Mouse (Mus musculus) ES-Bruce4 (cell line): ENCODE data around the gene Noc3l. TPM values are rescaled to one million over a fixed set of nuclear protein-coding genes. Genes with fewer than 3 reads are reported as not detected.

ENCODE experiments used
- H3K27ac ChIP-seq: 2 replicates; pipeline ENCODE4 v1.5.1; 2012; ENCODE audit warnings: low read length, inconsistent platforms; ENCODE audit not compliant: insufficient read depth
- H3K27me3 ChIP-seq: 2 replicates; pipeline ENCODE4 v1.6.1; 2012; ENCODE audit warnings: mild to moderate bottlenecking, low read length, inconsistent platforms; ENCODE audit not compliant: control insufficient read depth, poor library complexity, insufficient read depth, severe bottlenecking
- H3K36me3 ChIP-seq: 2 replicates; pipeline ENCODE4 v1.6.1; 2012; ENCODE audit warnings: inconsistent platforms, mild to moderate bottlenecking, low read length, moderate library complexity; ENCODE audit not compliant: control insufficient read depth, poor library complexity, insufficient read depth, severe bottlenecking
- H3K4me1 ChIP-seq: one replicate; pipeline ENCODE4 v1.8.1; 2011; ENCODE audit warnings: low read length; ENCODE audit not compliant: control insufficient read depth, insufficient read depth
- H3K4me3 ChIP-seq: 2 replicates; pipeline ENCODE4 v1.5.1; 2011; ENCODE audit warnings: low read depth, mild to moderate bottlenecking, low read length
- H3K9ac ChIP-seq: 2 replicates; pipeline ENCODE4 v1.6.1; 2012; ENCODE audit warnings: low read depth, mild to moderate bottlenecking, inconsistent platforms; ENCODE audit not compliant: poor library complexity, severe bottlenecking
- H3K9me3 ChIP-seq: replicated peaks from 2 replicates; pipeline ENCODE4 v1.6.1; 2012; ENCODE audit warnings: mild to moderate bottlenecking, low read length, inconsistent platforms; ENCODE audit not compliant: control insufficient read depth, poor library complexity, insufficient read depth, severe bottlenecking
- CTCF ChIP-seq: IDR thresholded peaks from one replicate; pipeline ENCODE4 v1.8.1; 2011; ENCODE audit warnings: low read depth, low read length
- EP300 ChIP-seq: IDR thresholded peaks from 2 replicates; pipeline ENCODE4 v1.6.1; 2011; ENCODE audit warnings: low read depth, low read length; ENCODE audit not compliant: insufficient read depth
- POLR2A ChIP-seq: IDR thresholded peaks from one replicate; pipeline ENCODE4 v1.8.1; 2011; ENCODE audit warnings: low read length; ENCODE audit not compliant: insufficient read depth
- polyA plus RNA-seq: library from polyadenylated mRNA; stranded (reverse); fragments of >200 nt; gene quantifications from 2 replicates; pipeline ENCODE4 v1.2.4, GENCODE M21; 2011; ENCODE audit warnings: low read depth; ENCODE audit not compliant: missing spikeins, insufficient read depth, insufficient read length

The Noc3l gene
- polyA plus RNA-seq, 1 experiment: 34.7 TPM

DNA sequence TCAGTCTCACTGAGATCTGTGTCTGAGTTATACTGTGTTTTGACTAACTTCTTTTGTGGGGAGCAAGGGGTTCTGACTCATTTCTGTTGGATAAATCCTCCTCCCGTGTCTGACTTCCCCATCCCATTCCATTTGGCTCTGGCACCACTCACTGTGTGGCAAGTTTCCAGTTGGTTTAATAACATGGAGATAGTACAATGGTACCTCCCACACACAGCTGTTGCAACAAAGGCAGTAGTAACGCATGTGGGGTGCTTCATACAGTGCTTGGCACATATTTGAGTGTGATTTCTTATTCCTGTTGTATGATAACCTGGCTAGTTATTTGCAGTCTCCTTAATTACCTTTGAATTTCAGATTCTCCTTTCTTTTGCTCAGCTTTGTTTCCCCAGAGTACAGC is 40.2 kb downstream of the Noc3l start:
- Histone ChIP-seq H3K4me3 (no peak overlapping the region), H3K27ac (no peak overlapping the region), H3K9ac (no peak overlapping the region), H3K4me1 (no peaks in the 10 kb centered on the region), H3K36me3 (no peaks in the 10 kb centered on the region), H3K9me3 (no peaks in the 10 kb centered on the region), H3K27me3 (no peaks in the 10 kb centered on the region; the same call in 1 of the 2 replicates)
- TF ChIP-seq EP300: no peak

DNA sequence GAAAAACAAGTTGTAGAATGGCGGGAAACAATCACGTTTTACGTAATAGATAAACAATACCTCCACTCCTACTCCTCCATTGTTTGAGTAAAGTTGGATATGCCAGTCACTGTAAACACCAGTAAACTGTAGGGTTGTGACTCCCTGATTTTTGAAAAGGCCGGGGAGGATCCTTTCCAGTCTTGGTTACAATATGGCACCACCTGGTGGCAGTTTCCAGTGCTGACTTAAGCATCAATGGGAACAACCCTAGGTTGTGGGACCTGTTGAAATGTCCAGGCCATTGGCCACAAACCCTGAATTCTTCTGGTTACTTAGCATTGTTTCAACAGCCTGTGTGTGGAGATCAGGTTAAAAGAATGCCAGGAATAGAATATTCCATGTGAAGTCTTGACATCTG is 43.5 kb downstream of the Noc3l start:
- H3K4me3 ChIP-seq: no peak overlapping the region
- H3K9ac ChIP-seq: no peak overlapping the region
- no peaks in the 10 kb centered on the region for H3K36me3 ChIP-seq
- no peaks in the 10 kb centered on the region for H3K4me1 ChIP-seq
- H3K27me3 ChIP-seq: no peaks in the 10 kb centered on the region; the same call in 1 of the 2 replicates
- H3K27ac ChIP-seq: no peak overlapping the region
- no peaks in the 10 kb centered on the region for H3K9me3 ChIP-seq
- TF ChIP-seq CTCF (peak; percentile 27), EP300 (no peak), POLR2A (no peak)

DNA sequence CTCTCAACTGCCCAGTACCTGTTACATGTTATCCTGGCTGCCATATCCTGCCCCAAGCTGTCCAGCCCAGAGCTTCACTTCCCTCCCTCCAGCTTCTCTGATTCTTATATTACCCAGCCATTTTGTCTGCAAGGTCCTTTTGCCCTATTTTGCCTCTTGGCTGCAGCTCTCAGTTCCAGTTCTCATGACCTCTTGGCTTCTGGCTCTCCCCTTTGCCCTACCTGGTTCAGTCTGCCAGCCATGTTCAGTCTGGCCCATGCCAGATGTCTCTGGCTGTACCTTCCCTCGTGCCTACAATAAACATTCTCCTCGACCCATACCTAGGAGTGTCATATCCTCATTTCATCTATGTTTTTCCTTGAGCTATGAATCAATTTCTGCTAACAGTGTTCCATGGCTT is 52.7 kb downstream of the Noc3l start:
- H3K9me3 ChIP-seq: no peaks in the 10 kb centered on the region
- no peak overlapping the region for H3K4me3 ChIP-seq
- no peaks in the 10 kb centered on the region for H3K4me1 ChIP-seq
- H3K9ac ChIP-seq: no peak overlapping the region
- no peak overlapping the region for H3K27ac ChIP-seq
- H3K27me3 ChIP-seq: no peaks in the 10 kb centered on the region
- TF ChIP-seq CTCF (no peak), POLR2A (no peak), EP300 (no peak)
- no peaks in the 10 kb centered on the region for H3K36me3 ChIP-seq

DNA sequence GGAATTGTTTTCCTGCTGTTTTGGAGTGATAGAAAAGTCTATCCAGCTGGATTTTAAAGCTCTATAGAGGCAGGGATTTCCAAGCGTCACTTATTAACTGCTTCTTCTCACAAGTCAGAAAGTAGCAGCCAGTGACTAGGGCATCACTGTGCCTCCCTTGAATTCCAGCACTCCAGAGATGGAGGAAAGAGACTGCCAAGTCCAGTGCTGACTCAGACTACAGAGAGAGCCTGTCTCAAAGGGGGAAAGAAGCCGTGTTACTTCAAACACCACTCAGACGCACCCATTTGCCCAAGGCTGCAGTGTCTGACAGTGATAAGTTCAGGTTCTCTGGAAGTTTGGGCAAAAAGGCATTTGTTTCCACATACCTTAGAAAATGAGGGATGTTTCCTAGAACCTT is 58.6 kb downstream of the Noc3l start:
- Histone ChIP-seq H3K4me1 (no peaks in the 10 kb centered on the region), H3K9me3 (no peaks in the 10 kb centered on the region), H3K27me3 (no peaks in the 10 kb centered on the region), H3K36me3 (no peaks in the 10 kb centered on the region), H3K27ac (no peak overlapping the region), H3K9ac (no peak overlapping the region), H3K4me3 (no peak overlapping the region)
- TF ChIP-seq EP300 (no peak), POLR2A (no peak)

DNA sequence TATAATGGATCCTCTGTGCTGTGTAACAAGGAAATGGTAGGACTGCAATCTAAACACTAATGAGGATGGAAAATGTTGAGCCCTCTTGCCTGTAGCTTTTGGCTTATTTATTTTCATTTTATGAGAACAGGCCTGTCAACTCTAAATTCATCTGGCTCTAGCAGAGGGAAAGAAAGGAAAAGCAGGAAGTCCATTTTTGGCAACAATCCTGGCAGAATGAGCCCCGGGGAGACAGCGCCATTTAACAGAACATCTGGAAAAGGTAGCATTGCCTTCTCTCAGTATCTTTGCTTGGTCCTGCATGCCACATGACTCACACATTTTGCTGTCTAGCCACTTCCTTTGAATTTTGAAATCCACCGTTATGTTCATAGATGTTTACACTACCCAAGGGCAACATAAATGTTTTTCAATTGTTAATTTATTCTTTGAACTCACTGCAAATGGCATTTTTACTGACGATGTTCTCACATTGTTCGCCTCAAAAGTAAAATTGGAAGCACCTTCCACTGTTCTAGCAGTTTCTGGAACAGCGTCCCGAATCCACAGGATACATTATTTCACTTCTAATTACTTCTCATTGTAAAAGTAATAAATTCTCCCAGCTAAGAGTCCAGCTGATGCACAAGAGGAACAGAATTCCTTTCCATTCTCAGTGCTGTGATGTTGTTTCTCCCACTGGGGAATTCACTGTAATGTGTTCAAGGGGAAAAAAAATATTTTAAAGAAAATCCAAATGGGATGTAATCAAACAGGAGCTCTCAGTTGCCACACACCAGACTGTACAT is 60.2 kb downstream of the Noc3l start:
- Histone ChIP-seq H3K4me3 (no peak overlapping the region), H3K4me1 (no peaks in the 10 kb centered on the region), H3K9me3 (no peaks in the 10 kb centered on the region), H3K27ac (no peak overlapping the region), H3K9ac (no peak overlapping the region), H3K36me3 (no peaks in the 10 kb centered on the region), H3K27me3 (no peaks in the 10 kb centered on the region)
- TF ChIP-seq POLR2A: no peak
- no peak for TF ChIP-seq CTCF
- TF ChIP-seq EP300: no peak

DNA sequence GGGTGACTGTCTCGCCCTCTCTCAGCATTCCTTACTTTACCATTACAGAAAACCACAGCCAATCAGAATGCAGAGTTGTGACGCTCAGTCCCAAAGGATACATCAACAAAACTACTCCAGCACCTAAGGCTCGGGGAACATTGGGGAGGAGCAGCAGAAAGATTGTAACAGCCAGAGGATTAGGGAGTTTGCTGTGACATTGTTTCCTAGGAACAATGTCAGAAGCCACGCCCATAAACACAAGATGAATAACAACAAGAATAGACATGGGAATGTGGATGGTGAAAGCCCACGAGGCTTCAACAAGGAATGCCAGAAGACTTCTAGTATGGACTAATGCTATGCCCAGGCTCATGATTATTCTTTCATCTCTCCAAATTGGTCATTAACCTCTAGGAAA is 61.0 kb downstream of the Noc3l start:
- Histone ChIP-seq H3K9ac (no peak overlapping the region), H3K4me3 (no peak overlapping the region), H3K27ac (no peak overlapping the region), H3K9me3 (no peaks in the 10 kb centered on the region), H3K36me3 (no peaks in the 10 kb centered on the region), H3K4me1 (no peaks in the 10 kb centered on the region), H3K27me3 (no peaks in the 10 kb centered on the region)
- no peak for TF ChIP-seq EP300
- TF ChIP-seq POLR2A: no peak
- no peak for TF ChIP-seq CTCF
